Mouse (Mus musculus): ENCODE measurements at regions not wholly inside any gene's neighbourhood (a gene's known extent, or its start where the extent isn't known, plus 50 kb on each side); places are given as distances from the start of the nearest gene placed in this dataset.

DNA sequence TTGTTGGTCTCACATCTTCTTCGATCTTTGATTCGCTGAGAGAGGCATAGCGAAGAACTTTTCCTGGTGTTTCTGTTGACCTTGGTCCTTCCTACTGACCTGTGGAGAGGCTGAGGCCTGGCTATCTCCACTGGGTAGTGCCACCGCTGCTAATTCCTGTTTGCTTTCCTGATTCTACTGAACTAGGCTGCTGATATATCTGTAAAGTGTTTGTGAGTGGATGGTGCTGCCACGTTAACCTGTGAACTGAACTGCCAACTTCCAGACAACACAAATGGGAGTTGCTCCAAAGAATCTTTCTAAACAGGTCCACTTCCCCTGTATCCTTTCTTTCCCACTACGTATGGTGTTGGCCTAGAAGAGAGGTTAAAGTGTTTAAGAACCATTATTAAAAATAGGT, 78.0 kb upstream of the Akt3 start:
- no peak for TF ChIP-seq POLR2A (IDR thresholded peaks at IDR 0.05; ENCODE audit: low read depth, low read length)
- TF ChIP-seq CTCF (conservative IDR thresholded peaks at IDR 0.05; ENCODE audit: insufficient read depth, insufficient read length, low read depth, low read length): no peak

All from kidney, adult 2 months (tissue).